In the genomic region with DNA sequence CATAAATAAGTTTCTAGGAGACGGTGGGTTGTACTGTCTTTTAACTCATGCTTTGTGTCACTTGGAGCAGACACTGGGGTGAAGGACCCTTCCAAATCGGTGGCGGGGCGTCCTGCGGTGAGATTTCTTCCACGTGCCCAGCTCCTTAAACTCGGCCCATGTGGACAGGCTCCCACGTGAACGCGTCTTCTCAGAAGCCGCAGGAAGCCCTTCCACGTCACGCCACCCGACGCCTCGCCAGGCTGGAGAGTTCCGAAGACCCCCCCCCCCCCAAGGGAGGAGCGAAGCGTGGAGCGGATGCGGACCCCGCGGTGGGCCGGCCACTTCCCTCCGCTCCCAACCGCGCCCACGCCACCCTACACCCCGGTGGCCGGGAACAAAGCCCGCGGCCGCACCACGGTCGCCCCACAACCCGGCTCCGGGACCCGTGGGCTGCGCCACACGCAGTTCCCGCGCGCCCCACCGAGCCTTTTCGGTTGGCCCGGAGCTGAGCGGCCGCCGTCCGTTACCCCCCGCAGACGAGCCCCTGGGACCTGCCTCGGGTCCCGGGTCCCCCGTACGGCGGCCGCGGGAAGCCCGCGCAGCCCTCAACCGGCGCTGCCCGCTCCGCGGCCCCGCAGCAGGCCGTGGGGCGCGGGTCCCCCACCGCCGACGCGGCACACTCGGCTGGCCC, we compare ENCODE assay signal across 8 mouse cellular contexts. TPM values are rescaled to one million over a fixed set of nuclear protein-coding genes. Genes with fewer than 3 reads are reported as not detected.
DNase-seq lines count a peak whose midpoint lies in the region; ATAC-seq and TF ChIP-seq lines count a peak whose summit lies in the region.

No protein-coding gene starts in this region.

- under 1% methylated on average over 61 of the region's 75 CpGs for WGBS in lung, embryonic 15.5 days
- under 1% methylated on average over 75 of the region's 75 CpGs for WGBS in olfactory bulb, adult 2 months

- H3K9me3 ChIP-seq in CH12.LX (replicated peaks; ENCODE audit: low read length) = no peaks in the 10 kb centered on the region
- no peaks in the 10 kb centered on the region for H3K9me3 ChIP-seq in lung, embryonic 15.5 days

- H3K79me2 ChIP-seq in CH12.LX (replicated peaks; ENCODE audit: control insufficient read depth, extremely low read depth, insufficient read depth, poor library complexity, severe bottlenecking) = peaks cover 5% of the 10 kb centered on the region; the same call in 1 of the 2 replicates

- H3K36me3 ChIP-seq in CH12.LX (replicated peaks in 1 of 2; ENCODE audit: control insufficient read depth in 1 of 2, insufficient read depth in 1 of 2, low read length in 1 of 2) = no peaks in the 10 kb centered on the region
- no peaks in the 10 kb centered on the region for H3K36me3 ChIP-seq in lung, embryonic 15.5 days

- no peak for TF ChIP-seq CTCF in CH12.LX (conservative IDR thresholded peaks at IDR 0.05 in 1 of 2, IDR thresholded peaks at IDR 0.05 in 1 of 2; ENCODE audit: low read depth in 2 of 2, low read length in 2 of 2)
- no peak for TF ChIP-seq CTCF in brain, embryonic 14.5 days (IDR thresholded peaks at IDR 0.05; ENCODE audit: borderline replicate concordance, extremely low read depth, insufficient read depth, insufficient read length)
- TF ChIP-seq CTCF in olfactory bulb, adult 2 months (IDR thresholded peaks at IDR 0.05; ENCODE audit: insufficient read depth, low read depth, low read length) = no peak

- no peaks in the 10 kb centered on the region for H3K27me3 ChIP-seq in CH12.LX (replicated peaks)
- no peaks in the 10 kb centered on the region for H3K27me3 ChIP-seq in lung, embryonic 15.5 days

- H3K4me3 ChIP-seq in CH12.LX (replicated peaks in 1 of 3; ENCODE audit: low read depth in 2 of 3, low read length in 2 of 3, poor library complexity in 1 of 3) = peak overlapping the region; percentile 79 to 90 (median 87)
- H3K4me3 ChIP-seq in lung, embryonic 15.5 days = peak overlapping the region; percentile 93
- peak overlapping the region; percentile 83 for H3K4me3 ChIP-seq in olfactory bulb, adult 2 months (ENCODE audit: insufficient read depth, low read depth, low read length)

- TF ChIP-seq EP300 in CH12.LX (IDR thresholded peaks at IDR 0.05; ENCODE audit: low read length) = no peak

- in situ Hi-C loops in CH12.LX (cut with MboI; ENCODE audit: low pct_ligation_motif_present, low pct_unique_long_range_greater_than_20kb, low sequenced_read_pairs) = loop anchor here (10.0 kb wide), 1 partner anchor 72 kb away; no protein-coding TSS in a partner anchor

- TF ChIP-seq RAD21 in CH12.LX (IDR thresholded peaks at IDR 0.05; ENCODE audit: low read depth, low read length) = no peak

- DNase-seq in CH12.LX (ENCODE audit: extremely low read depth) = peak; percentile 71
- peak; percentile 88 for DNase-seq in brain, embryonic 14.5 days (ENCODE audit: low read depth)
- peak; percentile 72 for DNase-seq in forelimb bud, embryonic 11.5 days (ENCODE audit: low read depth, low spot score)
- DNase-seq in layer of hippocampus, adult 9-11 months = peak; percentile 80
- DNase-seq in thymus, adult 18-20 months = peak; percentile 49 to 60

- H3K4me1 ChIP-seq in CH12.LX (ENCODE audit: control insufficient read depth in 1 of 2, insufficient read depth in 2 of 2) = peaks cover 3 to 37% of the 10 kb centered on the region in 2 experiments; a peak in 3 of 4 replicates
- peaks cover 18% of the 10 kb centered on the region for H3K4me1 ChIP-seq in lung, embryonic 15.5 days
- no peaks in the 10 kb centered on the region for H3K4me1 ChIP-seq in olfactory bulb, adult 2 months (ENCODE audit: control insufficient read depth, insufficient read depth, low read length)

- peak overlapping the region; percentile 83 for H3K27ac ChIP-seq in CH12.LX (ENCODE audit: insufficient read depth, low read depth)
- peak overlapping the region; percentile 100 for H3K27ac ChIP-seq in lung, embryonic 15.5 days
- H3K27ac ChIP-seq in olfactory bulb, adult 2 months (ENCODE audit: insufficient read depth, low read depth, low read length) = peak overlapping the region; percentile 81

- peak; percentile 44 to 52 for ATAC-seq in hematopoietic stem cell, adult 5-6 weeks (replicated peaks in 1 of 2; ENCODE audit: insufficient read depth in 1 of 2, low FRiP score in 2 of 2, low TSS enrichment in 1 of 2, low read depth in 1 of 2, poor library complexity in 2 of 2, severe bottlenecking in 2 of 2)
- ATAC-seq in lung, embryonic 15.5 days (ENCODE audit: borderline replicate concordance, extremely low read depth, low FRiP score, low TSS enrichment) = peak; percentile 65

- no peak; the same call in 1 of the 2 replicates for TF ChIP-seq POLR2A in CH12.LX (IDR thresholded peaks at IDR 0.05; ENCODE audit: low read depth, low read length)
- TF ChIP-seq POLR2A in brain, embryonic 14.5 days (IDR thresholded peaks at IDR 0.05; ENCODE audit: borderline replicate concordance, extremely low read depth, insufficient read depth, insufficient read length, poor library complexity, severe bottlenecking) = no peak; the same call in 1 of the 2 replicates
- TF ChIP-seq POLR2A in olfactory bulb, adult 2 months (IDR thresholded peaks at IDR 0.05; ENCODE audit: insufficient read depth, low read depth, low read length) = no peak

- dilution Hi-C loops in CH12.LX (cut with MboI; ENCODE audit: extremely low pct_ligation_motif_present, extremely low pct_unique_long_range_greater_than_20kb, low sequenced_read_pairs) = no loop called here

- peak overlapping the region; percentile 93 for H3K9ac ChIP-seq in CH12.LX (ENCODE audit: insufficient read depth, low read depth)
- peak overlapping the region; percentile 98 for H3K9ac ChIP-seq in lung, embryonic 15.5 days

- H3K4me2 ChIP-seq in CH12.LX (ENCODE audit: insufficient read depth, low read depth, poor library complexity, severe bottlenecking) = peak overlapping the region; percentile 63; the same call in 1 of the 2 replicates
- H3K4me2 ChIP-seq in lung, embryonic 15.5 days = peak overlapping the region; percentile 59

TF ChIP-seq in CH12.LX, 34 proteins besides CTCF, POLR2A, EP300 and RAD21:
- TF ChIP-seq HCFC1 (IDR thresholded peaks at IDR 0.05; ENCODE audit: low read depth, low read length) = peak; percentile 27; the same call in 1 of the 2 replicates
- peak; percentile 97; the same call in 1 of the 2 replicates for TF ChIP-seq MYC (IDR thresholded peaks at IDR 0.05; ENCODE audit: low read depth, low read length)
- peak; percentile 89; the same call in 1 of the 2 replicates for TF ChIP-seq MXI1 (IDR thresholded peaks at IDR 0.05; ENCODE audit: low read depth, low read length)
- no peak for TF ChIP-seq GABPA (IDR thresholded peaks at IDR 0.05; ENCODE audit: insufficient replicate concordance, low read depth, low read length)
- peak; percentile 86 for TF ChIP-seq BHLHE40 (IDR thresholded peaks at IDR 0.05; ENCODE audit: low read depth, low read length)
- TF ChIP-seq SIN3A (IDR thresholded peaks at IDR 0.05; ENCODE audit: low read length) = peak; percentile 87
- TF ChIP-seq TCF12 (IDR thresholded peaks at IDR 0.05; ENCODE audit: low read depth, low read length) = peak; percentile 68; the same call in 1 of the 2 replicates
- no peak for TF ChIP-seq NRF1 (IDR thresholded peaks at IDR 0.05; ENCODE audit: low read depth, low read length)
- peak; percentile 98 for TF ChIP-seq POLR2AphosphoS2 (IDR thresholded peaks at IDR 0.05; ENCODE audit: low read depth, low read length)
- no peak; the same call in 1 of the 2 replicates for TF ChIP-seq IRF4 (IDR thresholded peaks at IDR 0.05; ENCODE audit: low read depth, low read length)
- no peak for TF ChIP-seq RCOR1 (conservative IDR thresholded peaks at IDR 0.05; ENCODE audit: low read depth, low read length)
- peak; percentile 82 for TF ChIP-seq UBTF (IDR thresholded peaks at IDR 0.05; ENCODE audit: low read depth, low read length)
- no peak for TF ChIP-seq CHD2 (IDR thresholded peaks at IDR 0.05; ENCODE audit: low read length)
- peak; percentile 91 for TF ChIP-seq ZMIZ1 (IDR thresholded peaks at IDR 0.05; ENCODE audit: low read depth, low read length)
- TF ChIP-seq NELFE (IDR thresholded peaks at IDR 0.05; ENCODE audit: low read depth, low read length) = peak; percentile 70

RNA-seq across cellular contexts. Expression of a gene that starts 39.9 kb away (rescaled TPM):
- total RNA-seq in CH12.LX (2012; rRNA removed) = 7.3 and 9.9 TPM in 2 replicates
- 14.2 TPM in 2 replicates for total RNA-seq in CH12.LX (2014; rRNA removed)
- polyA plus RNA-seq in CH12.LX (2012; ENCODE audit: insufficient read length, low read depth) = 10.3 and 11.0 TPM in 2 replicates
- polyA plus RNA-seq in brain, embryonic 14.5 days (2012; rRNA removed) = 49.1 and 65.8 TPM in 2 replicates
- total RNA-seq in hematopoietic stem cell, adult 5-6 weeks (2017) = 29.1 and 34.0 TPM in 2 replicates
- 41.3 and 42.7 TPM in 2 replicates for polyA plus RNA-seq in lung, embryonic 15.5 days (2015; fragmentation: Nextera tagmentation; extraction: Ambion mirVana)
- not detected in 2 replicates for polyA plus RNA-seq in olfactory bulb, adult 2 months (2012; ENCODE audit: insufficient read depth, insufficient read length, low replicate concordance, missing spikeins)

Comparison
In these comparisons a context has a peak if more than half of its experiments do, and no peak if none do; other contexts are left out.
1. Peak in every context shown above with its lines: DNase-seq, ATAC-seq, H3K4me3 ChIP-seq and H3K27ac ChIP-seq.